Mouse (Mus musculus) limb, embryonic 13.5 days (tissue): ENCODE measurements at regions not wholly inside any gene's neighbourhood (a gene's known extent, or its start where the extent isn't known, plus 50 kb on each side); places are given as distances from the start of the nearest gene placed in this dataset.

Experiments
- ATAC-seq: fragments of 200-750 bp; cut with Nextera tagmentation; 2 replicates; pipeline ENCODE4 v1.8.0; 2017; ENCODE audit warnings: low read depth, moderate number of reproducible peaks, moderate TSS enrichment; ENCODE audit not compliant: low FRiP score
- H3K27ac ChIP-seq: fragments of 300-500 bp; sonication (generic); 2 replicates; pipeline ENCODE4 v1.5.1; 2015; ENCODE audit warnings: inconsistent platforms, mild to moderate bottlenecking, moderate library complexity
- H3K27me3 ChIP-seq: fragments of 300-500 bp; sonication (generic); 2 replicates; pipeline ENCODE4 v1.6.1; 2015; ENCODE audit warnings: mild to moderate bottlenecking, inconsistent platforms
- H3K36me3 ChIP-seq: fragments of 300-500 bp; sonication (generic); 2 replicates; pipeline ENCODE4 v1.6.1; 2015; ENCODE audit warnings: inconsistent platforms, mild to moderate bottlenecking, moderate library complexity
- H3K4me1 ChIP-seq: fragments of 300-500 bp; sonication (generic); 2 replicates; pipeline ENCODE4 v1.6.1; 2015; ENCODE audit warnings: inconsistent platforms
- H3K4me2 ChIP-seq: fragments of 300-500 bp; sonication (generic); replicated peaks from 2 replicates; pipeline ENCODE4 v1.6.1; 2015; ENCODE audit warnings: inconsistent platforms, mild to moderate bottlenecking, moderate library complexity
- H3K4me3 ChIP-seq: fragments of 300-500 bp; sonication (generic); 2 replicates; pipeline ENCODE4 v1.5.1; 2015; ENCODE audit warnings: moderate library complexity, mild to moderate bottlenecking, inconsistent platforms
- H3K9ac ChIP-seq: fragments of 300-500 bp; sonication (generic); 2 replicates; pipeline ENCODE4 v1.6.1; 2015; ENCODE audit warnings: mild to moderate bottlenecking, inconsistent platforms
- H3K9me3 ChIP-seq: fragments of 300-500 bp; sonication (generic); 2 replicates; pipeline ENCODE4 v1.6.1; 2016; ENCODE audit warnings: inconsistent platforms
- WGBS: fragments of 180-500 bp; shearing (Covaris S2); methylation state at CpG from one replicate; pipeline ENCODE4 v1.1.7; 2015; 5-methylcytosine and 5-hydroxymethylcytosine counted together

DNA sequence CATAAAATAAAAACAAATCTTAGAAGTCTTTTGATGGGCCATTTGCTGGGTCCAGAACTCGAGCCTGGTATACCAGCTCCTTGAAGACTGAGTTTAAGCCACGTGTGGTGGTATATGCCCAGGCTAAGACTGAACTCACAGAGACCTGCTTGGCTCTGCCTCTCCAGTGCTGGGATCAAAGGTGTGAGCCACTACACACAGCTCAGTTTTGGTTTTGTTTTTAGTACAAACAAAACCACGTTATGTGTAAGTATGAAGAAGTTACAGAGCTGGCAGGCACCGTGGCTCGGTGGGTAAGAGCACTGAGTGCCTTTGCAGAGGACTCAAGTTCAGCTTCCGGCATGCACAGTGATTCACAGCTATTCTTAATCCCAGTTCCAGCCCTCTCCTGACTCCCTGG, 75.6 kb downstream of the Wdr5 start:
- H3K4me2 ChIP-seq, result no peak overlapping the region
- H3K27ac ChIP-seq, result no peak overlapping the region
- H3K4me3 ChIP-seq, result no peak overlapping the region
- H3K9ac ChIP-seq, result no peak overlapping the region
- no peaks in the 10 kb centered on the region for H3K27me3 ChIP-seq
- no peak for ATAC-seq
- H3K4me1 ChIP-seq, result peaks cover 30% of the 10 kb centered on the region
- no peaks in the 10 kb centered on the region for H3K36me3 ChIP-seq
- 64% methylated on average over 6 of the region's 6 CpGs for WGBS
- no peaks in the 10 kb centered on the region for H3K9me3 ChIP-seq

DNA sequence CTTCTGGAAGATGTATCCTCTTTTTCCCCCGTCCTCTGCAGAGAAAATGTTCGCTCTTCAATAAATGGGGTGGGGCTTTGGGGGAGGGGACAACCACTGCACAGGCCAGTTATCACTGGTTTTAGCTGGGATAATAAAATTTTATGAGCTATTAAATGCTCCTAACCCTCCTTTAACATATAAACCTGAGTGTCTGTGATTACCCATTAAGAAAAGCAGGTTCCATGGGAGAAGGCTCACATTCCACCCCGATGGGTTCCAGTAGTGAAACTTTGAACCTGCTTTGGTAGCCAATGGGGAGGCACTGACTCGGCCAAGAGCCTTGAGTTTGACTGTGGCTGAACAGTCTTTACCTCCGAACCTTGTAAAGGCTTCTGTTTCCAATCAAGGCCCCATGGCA, 76.7 kb downstream of the Wdr5 start:
- H3K4me3 ChIP-seq, result no peak overlapping the region
- H3K9me3 ChIP-seq, result no peaks in the 10 kb centered on the region
- H3K4me2 ChIP-seq, result no peak overlapping the region
- H3K36me3 ChIP-seq, result no peaks in the 10 kb centered on the region
- H3K27me3 ChIP-seq, result no peaks in the 10 kb centered on the region
- H3K4me1 ChIP-seq, result peaks cover 30% of the 10 kb centered on the region
- H3K9ac ChIP-seq, result no peak overlapping the region
- H3K27ac ChIP-seq, result no peak overlapping the region
- 23% methylated on average over 5 of the region's 5 CpGs for WGBS
- no peak for ATAC-seq

DNA sequence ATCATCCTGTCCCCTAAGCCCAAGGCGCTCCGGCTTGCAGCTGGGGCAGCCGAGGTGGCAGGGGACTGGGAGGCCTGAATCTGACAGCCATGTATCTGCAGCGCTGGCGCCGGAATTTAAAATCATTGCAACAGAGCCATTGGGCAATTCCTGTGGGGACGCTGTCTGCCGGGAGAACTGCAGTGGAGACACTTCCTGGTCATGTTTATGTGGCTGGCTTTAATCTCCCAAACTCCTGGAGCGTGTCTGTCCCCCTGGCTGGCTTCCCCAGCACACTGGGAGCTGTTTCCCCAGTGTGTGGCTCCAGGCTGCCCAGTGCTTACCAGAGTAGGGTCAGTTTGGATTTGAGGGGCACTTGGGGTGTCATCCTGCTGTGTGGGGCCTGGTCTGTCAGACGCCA, 78.4 kb downstream of the Wdr5 start:
- Histone ChIP-seq H3K27me3 (no peaks in the 10 kb centered on the region), H3K9ac (peak overlapping the region; percentile 31; the same call in 1 of the 2 replicates), H3K4me1 (peaks cover 30% of the 10 kb centered on the region), H3K4me3 (no peak overlapping the region), H3K27ac (no peak overlapping the region), H3K4me2 (no peak overlapping the region), H3K9me3 (no peaks in the 10 kb centered on the region), H3K36me3 (no peaks in the 10 kb centered on the region)
- ATAC-seq, result no peak
- 35% methylated on average over 10 of the region's 10 CpGs for WGBS

DNA sequence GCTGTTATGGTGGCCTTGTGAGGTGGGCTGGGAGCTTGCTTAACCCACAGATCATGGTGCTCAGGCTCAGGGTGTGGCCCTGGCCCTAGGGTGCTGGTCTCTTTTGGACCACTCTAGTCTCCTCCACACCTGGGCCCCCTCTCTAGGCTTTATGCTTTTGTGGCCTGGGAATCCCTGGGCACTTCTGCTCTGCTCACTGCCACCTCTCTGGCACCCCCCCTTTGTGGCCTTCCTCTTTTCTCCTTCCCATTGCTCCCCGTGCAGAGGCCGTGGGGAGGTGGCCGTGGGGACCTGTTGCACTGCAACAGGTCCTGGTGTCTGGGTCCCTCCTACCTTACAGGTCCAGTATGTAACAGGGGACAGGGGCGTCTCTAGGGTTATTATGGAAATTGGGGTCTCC, 80.3 kb downstream of the Wdr5 start:
- H3K4me2 ChIP-seq, result no peak overlapping the region
- no peak for ATAC-seq
- no peak overlapping the region for H3K27ac ChIP-seq
- no peaks in the 10 kb centered on the region for H3K36me3 ChIP-seq
- H3K9me3 ChIP-seq, result no peaks in the 10 kb centered on the region
- WGBS, result 74% methylated on average over 4 of the region's 4 CpGs
- H3K4me3 ChIP-seq, result no peak overlapping the region
- no peaks in the 10 kb centered on the region for H3K27me3 ChIP-seq
- H3K4me1 ChIP-seq, result peaks cover 30% of the 10 kb centered on the region
- no peak overlapping the region for H3K9ac ChIP-seq

DNA sequence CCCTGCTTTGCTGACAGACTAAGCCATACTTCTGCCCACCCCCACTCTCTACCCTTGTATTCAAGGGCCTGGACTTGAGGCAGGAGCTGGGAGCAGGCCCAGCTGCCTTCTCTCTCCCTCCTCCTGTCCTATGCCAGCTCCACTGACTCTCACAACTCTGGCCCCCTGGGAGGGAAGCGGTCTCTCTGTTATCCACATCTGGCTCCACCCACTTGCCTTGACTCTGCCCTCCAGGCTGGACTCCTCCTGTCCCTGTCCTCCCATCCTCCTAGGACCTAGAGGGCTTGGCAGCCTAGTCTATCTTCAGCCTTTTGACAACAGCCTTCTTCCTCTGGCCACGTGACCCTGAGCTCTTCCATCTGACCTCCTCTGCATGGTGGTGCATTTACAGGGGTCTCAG, 80.0 kb upstream of the Rxra start:
- H3K27ac ChIP-seq, result no peak overlapping the region
- H3K4me3 ChIP-seq, result no peak overlapping the region
- 46% methylated on average over 2 of the region's 2 CpGs for WGBS
- no peak overlapping the region for H3K9ac ChIP-seq
- H3K27me3 ChIP-seq, result no peaks in the 10 kb centered on the region
- H3K4me1 ChIP-seq, result peaks cover 27% of the 10 kb centered on the region
- ATAC-seq, result no peak
- no peaks in the 10 kb centered on the region for H3K9me3 ChIP-seq
- H3K36me3 ChIP-seq, result no peaks in the 10 kb centered on the region
- H3K4me2 ChIP-seq, result no peak overlapping the region

DNA sequence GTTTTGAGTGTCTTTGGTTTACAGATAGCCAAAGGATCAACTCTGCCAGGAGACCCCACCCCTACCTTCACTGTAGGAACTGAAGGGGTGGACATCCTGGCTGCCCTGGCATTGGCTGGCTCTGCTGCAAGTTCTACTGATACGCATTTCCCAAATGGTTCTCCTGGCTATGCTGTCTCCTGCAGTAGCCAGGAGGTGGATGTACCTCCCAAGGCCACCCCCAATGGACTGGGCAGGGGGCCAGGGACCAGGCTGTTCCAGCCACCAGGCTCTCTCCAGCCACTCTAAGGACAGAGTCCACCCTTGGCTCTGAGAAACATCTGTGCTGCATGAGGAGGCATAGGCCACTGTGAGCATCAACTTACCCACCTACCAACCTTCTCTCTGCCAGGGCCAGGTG, 79.3 kb upstream of the Rxra start:
- H3K4me2 ChIP-seq, result no peak overlapping the region
- no peak overlapping the region for H3K9ac ChIP-seq
- no peak overlapping the region for H3K4me3 ChIP-seq
- no peak for ATAC-seq
- H3K9me3 ChIP-seq, result no peaks in the 10 kb centered on the region
- no peak overlapping the region for H3K27ac ChIP-seq
- H3K4me1 ChIP-seq, result peaks cover 20% of the 10 kb centered on the region
- WGBS, result 100% methylated on average over 1 of the region's 1 CpGs
- H3K36me3 ChIP-seq, result no peaks in the 10 kb centered on the region
- H3K27me3 ChIP-seq, result no peaks in the 10 kb centered on the region

DNA sequence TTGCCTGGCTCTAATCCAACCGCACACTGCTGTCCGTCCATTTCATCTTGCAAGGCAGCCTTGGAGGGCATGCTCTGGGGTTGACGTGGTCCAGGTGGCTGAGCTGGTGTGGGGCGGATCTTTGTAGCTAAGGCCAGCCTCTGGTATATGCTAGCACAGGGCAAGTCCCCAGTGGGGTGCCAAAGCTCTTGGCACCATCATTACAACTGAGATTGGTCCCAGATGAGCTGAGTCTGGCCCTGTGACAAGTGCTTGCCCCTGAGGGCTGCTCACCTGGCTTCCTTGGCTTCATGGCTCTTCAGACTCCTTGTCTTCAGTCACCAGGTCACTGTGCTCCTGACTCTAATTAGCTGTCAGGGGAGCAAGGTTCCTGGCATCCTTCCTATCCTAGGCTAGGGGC, 78.3 kb upstream of the Rxra start:
- ATAC-seq, result no peak
- Histone ChIP-seq H3K9ac (no peak overlapping the region), H3K4me3 (no peak overlapping the region), H3K36me3 (no peaks in the 10 kb centered on the region), H3K27me3 (no peaks in the 10 kb centered on the region), H3K27ac (no peak overlapping the region), H3K4me2 (no peak overlapping the region), H3K9me3 (no peaks in the 10 kb centered on the region), H3K4me1 (peaks cover 10% of the 10 kb centered on the region)
- WGBS, result 74% methylated on average over 4 of the region's 4 CpGs

DNA sequence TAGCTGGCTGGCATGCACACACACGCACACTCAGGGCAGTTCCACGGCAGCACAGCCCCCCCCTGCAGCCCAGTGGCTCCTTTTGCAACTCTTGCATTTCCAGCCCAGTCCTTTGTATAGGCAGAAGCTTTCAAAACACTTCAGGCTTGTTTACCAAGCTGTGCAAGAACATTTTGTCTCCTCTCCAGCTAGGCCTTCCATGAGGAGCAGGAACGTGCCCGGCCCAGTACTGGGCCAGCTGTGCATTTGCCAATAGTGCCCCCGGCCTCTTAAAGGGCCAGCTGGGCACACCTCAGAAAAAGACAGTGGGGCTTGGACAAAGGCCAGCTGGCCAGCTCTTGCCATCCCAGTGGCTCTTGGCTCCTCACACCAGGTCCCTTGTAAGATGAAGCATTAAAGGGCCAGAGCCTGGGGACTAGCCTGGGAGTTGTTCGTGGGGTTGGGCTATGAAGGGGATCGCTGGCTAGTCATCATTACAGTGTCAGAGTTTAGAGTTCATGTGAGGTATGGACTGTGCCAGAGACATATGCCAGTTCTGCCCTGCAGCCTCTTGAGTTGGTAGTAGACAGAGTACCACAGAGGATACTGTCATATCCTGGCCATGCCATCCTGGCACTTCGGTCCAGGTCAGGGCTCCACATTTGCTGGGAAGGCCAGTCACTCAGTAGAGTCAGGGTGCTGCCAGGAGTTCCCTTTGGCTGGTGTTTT, 77.0 kb upstream of the Rxra start:
- peaks cover 7% of the 10 kb centered on the region for H3K4me1 ChIP-seq
- ATAC-seq, result no peak
- H3K9me3 ChIP-seq, result no peaks in the 10 kb centered on the region
- no peaks in the 10 kb centered on the region for H3K36me3 ChIP-seq
- H3K27me3 ChIP-seq, result no peaks in the 10 kb centered on the region
- WGBS, result 83% methylated on average over 8 of the region's 8 CpGs
- H3K27ac ChIP-seq, result no peak overlapping the region
- H3K4me2 ChIP-seq, result no peak overlapping the region
- H3K4me3 ChIP-seq, result no peak overlapping the region
- H3K9ac ChIP-seq, result no peak overlapping the region

DNA sequence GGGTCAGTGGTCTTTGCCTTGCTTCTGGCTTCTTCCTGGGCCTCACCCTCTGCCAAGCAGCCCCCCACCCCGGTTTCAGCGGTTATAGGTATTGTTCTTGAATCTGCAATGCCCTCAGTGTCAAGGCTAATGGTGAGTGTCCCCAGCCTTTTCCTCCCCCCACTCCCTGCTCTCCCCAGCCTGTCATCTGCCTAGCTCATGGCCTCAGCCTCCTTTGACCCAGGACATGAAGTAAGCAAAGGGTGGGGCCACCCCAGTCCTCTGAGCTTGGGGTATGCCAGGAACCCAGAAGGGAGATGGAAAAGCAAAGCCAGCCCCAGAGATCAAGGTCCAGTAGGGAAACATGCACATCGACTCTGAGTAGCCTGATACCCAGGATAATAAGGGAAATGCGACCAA, 76.5 kb upstream of the Rxra start:
- H3K4me2 ChIP-seq, result no peak overlapping the region

DNA sequence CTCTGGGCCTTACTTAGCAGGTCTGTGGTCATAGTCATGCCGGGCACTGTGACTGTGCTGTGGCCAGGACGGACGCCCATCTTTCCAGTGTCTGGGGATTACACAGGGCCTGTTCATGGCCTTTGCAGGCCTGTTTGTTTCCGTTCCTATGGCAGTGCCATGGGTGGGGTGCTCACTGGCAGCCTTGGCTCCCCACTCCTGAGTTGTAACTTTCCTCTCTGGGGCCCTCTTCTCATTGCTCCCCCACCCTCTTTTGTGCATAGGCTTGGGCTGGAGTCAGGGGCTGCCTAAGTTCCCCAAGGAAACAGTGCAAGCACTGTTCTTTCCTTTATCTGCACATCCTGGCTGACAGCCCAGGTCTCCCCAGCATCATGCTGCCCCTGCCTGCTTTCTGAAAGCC, 72.9 kb upstream of the Rxra start:
- WGBS, result 90% methylated on average over 4 of the region's 4 CpGs
- ATAC-seq, result no peak
- Histone ChIP-seq H3K9ac (no peak overlapping the region), H3K9me3 (no peaks in the 10 kb centered on the region), H3K4me2 (no peak overlapping the region), H3K4me3 (no peak overlapping the region), H3K27me3 (no peaks in the 10 kb centered on the region), H3K4me1 (peaks cover 7% of the 10 kb centered on the region), H3K27ac (no peak overlapping the region), H3K36me3 (no peaks in the 10 kb centered on the region)

More for the DNA sequence above, 76.5 kb upstream of the Rxra start:
- Histone ChIP-seq H3K27ac (no peak overlapping the region), H3K9ac (no peak overlapping the region), H3K4me3 (no peak overlapping the region), H3K27me3 (no peaks in the 10 kb centered on the region), H3K36me3 (no peaks in the 10 kb centered on the region), H3K9me3 (no peaks in the 10 kb centered on the region), H3K4me1 (peaks cover 7% of the 10 kb centered on the region)
- ATAC-seq, result no peak
- 82% methylated on average over 4 of the region's 4 CpGs for WGBS

DNA sequence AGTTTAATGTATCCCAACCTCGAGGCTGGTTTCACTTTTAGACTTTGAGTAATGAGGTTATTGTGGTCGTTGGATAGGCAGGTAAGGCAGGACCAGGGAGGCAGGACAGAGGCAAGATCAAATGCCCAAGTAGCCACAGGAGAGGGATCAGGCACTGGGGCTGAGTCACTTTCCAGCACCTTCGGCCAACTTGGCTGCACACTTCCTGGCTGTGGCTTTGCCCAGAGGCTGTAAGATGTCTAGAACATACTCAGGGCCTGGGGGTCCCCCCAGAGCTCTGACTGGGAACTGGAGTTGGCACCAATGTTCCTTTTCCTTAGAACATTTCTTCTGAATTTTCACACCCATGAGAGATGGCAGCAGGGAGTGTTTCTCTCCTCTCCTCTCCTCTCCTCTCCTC, 71.7 kb upstream of the Rxra start:
- H3K27ac ChIP-seq, result no peak overlapping the region
- peaks cover 7% of the 10 kb centered on the region for H3K4me1 ChIP-seq
- 43% methylated on average over 3 of the region's 3 CpGs for WGBS
- H3K4me2 ChIP-seq, result no peak overlapping the region
- H3K27me3 ChIP-seq, result no peaks in the 10 kb centered on the region
- no peak for ATAC-seq
- H3K9ac ChIP-seq, result no peak overlapping the region
- H3K36me3 ChIP-seq, result no peaks in the 10 kb centered on the region
- no peaks in the 10 kb centered on the region for H3K9me3 ChIP-seq
- no peak overlapping the region for H3K4me3 ChIP-seq

DNA sequence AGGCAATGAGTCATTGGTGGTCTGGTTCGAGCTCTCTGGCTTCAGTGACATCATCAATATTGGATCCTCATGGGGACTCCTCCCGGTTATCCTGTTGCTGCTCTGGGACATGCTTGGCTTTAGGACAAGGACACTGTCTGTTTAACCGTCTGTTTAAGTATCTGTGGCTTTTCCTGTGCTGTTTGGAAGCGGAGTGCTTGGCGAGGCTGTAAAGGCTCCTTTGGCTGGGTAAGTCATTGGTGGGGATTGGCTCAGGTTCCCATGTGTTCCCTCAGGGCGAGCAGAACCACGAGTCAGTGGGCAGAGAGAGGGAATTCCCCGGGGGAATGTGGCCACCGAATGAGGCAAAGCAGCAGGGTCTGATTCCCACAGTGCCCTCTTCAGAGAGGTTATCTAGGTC, 69.4 kb upstream of the Rxra start:
- H3K9me3 ChIP-seq, result no peaks in the 10 kb centered on the region
- H3K4me2 ChIP-seq, result no peak overlapping the region
- H3K9ac ChIP-seq, result no peak overlapping the region
- no peaks in the 10 kb centered on the region for H3K27me3 ChIP-seq
- H3K4me1 ChIP-seq, result peaks cover 7% of the 10 kb centered on the region
- no peaks in the 10 kb centered on the region for H3K36me3 ChIP-seq
- H3K27ac ChIP-seq, result no peak overlapping the region
- no peak overlapping the region for H3K4me3 ChIP-seq
- ATAC-seq, result no peak
- WGBS, result 62% methylated on average over 9 of the region's 9 CpGs

DNA sequence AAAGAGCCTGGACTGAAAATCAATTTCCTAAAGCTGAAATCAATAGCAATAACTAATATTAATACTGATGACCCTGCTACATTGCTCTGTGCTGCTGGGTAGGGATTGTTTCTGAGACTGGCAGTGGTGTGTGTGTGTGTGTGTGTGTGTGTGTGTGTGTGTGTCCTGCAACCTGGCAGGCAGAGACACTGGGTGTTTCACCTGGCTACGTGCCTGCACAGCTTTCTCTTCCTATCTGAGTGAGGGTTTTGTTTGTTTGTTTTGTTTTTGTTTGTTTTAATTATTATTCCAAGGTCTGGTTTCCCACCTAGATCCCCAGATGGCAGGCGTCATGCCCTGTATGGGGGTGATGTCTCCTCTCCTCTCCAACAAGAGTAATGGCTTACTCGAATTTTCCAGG, 54.5 kb upstream of the Rxra start:
- WGBS, result 69% methylated on average over 3 of the region's 3 CpGs

More for the DNA sequence above, 54.5 kb upstream of the Rxra start:
- Histone ChIP-seq H3K9ac (no peak overlapping the region), H3K4me3 (no peak overlapping the region), H3K9me3 (no peaks in the 10 kb centered on the region), H3K27me3 (no peaks in the 10 kb centered on the region), H3K27ac (no peak overlapping the region), H3K36me3 (no peaks in the 10 kb centered on the region), H3K4me2 (no peak overlapping the region), H3K4me1 (peaks cover 9% of the 10 kb centered on the region)
- ATAC-seq, result no peak
